Mouse (Mus musculus) common myeloid progenitor, adult 5-6 weeks (primary cell): ENCODE data around the gene Srd5a1. TPM values are rescaled to one million over a fixed set of nuclear protein-coding genes. Genes with fewer than 3 reads are reported as not detected.
"Not testable (repeated sequence)": the region's sequence is repeated elsewhere in the genome, so short reads cannot be mapped to it uniquely, and the experiment has no call there.

ENCODE experiments used
- ATAC-seq: replicated peaks from 2 replicates; pipeline ENCODE4 v1.8.0; 2016; ENCODE audit warnings: low read depth, mild to moderate bottlenecking, moderate TSS enrichment, inconsistent platforms; ENCODE audit not compliant: poor library complexity, severe bottlenecking
- total RNA-seq: library from RNA; stranded (forward); fragments of 200-1000, 187-1606 nt; gene quantifications from 2 replicates; pipeline ENCODE4 v1.2.3, GENCODE M21; 2017

Srd5a1 gene
- total RNA-seq, 1 experiment from 2014 or later, result 5.2 TPM

DNA sequence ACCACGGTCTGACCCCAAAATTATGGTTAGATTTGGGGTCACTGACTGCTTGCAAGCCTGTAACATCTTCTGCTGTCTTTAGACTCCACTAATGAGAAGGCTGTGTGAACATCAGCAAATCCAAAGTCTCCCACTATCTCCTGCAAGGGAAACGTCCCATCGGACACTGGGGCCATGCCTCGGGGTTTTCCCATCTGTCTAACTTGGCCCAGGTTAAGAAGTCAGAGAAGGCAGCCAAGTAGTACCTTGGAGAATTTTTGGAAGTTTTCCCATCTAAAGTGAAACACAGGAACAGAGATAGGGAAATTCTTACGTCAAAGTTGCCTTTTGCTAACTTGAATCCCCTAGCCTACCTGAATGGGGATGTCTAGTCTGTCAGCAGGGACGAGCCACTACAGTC, 27.7 kb downstream of the Srd5a1 start:
- no peak for ATAC-seq

DNA sequence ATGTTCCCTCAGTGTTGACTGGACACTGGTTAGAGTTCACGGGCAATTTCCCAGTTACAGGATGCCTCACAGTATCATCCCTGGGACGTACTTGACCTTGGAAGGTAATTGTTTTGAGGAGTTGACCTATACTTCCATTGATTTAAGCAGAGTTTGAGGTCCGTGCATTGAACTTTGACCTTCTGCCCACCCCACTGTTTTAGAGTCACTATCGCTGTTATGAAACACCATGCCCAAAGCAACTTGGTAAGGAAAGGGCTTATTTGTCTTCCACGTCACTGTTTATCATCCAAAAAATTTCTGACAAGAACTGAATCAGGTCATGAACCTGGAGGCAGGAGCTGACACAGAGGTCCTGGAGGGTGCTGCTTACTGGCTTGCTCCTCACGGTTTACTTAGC, 28.8 kb downstream of the Srd5a1 start:
- ATAC-seq, result no peak

DNA sequence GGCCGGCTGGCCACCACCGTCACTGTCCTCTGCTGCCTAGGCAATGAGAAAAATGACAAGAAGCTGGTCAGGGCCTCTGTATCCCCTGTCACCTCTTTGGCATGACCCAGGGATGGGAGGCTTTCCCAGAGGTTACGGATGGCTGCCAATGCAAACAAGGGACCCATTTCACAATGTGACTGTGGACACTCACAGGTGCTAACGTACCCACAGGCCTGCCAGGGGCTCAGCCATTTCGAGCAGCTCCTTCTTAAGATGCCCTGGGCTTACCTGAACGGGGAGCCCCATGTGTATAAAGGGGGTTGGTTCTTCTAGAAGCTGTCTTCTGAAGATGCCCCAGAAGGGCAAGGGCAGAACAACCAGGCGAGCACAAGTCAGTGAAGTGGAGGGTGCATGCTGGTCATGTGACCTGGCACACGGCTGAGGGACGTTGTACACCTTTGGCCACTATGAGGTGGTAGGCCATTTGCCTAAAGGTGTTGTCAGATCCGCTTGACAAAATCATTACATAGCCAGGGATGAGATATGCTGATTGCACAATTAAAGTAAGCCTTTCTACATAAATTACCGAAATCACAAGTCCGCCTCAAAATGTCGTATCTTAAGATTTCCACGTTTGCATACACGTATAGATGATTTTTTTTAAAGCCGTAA, 33.9 kb downstream of the Srd5a1 start:
- no peak for ATAC-seq

DNA sequence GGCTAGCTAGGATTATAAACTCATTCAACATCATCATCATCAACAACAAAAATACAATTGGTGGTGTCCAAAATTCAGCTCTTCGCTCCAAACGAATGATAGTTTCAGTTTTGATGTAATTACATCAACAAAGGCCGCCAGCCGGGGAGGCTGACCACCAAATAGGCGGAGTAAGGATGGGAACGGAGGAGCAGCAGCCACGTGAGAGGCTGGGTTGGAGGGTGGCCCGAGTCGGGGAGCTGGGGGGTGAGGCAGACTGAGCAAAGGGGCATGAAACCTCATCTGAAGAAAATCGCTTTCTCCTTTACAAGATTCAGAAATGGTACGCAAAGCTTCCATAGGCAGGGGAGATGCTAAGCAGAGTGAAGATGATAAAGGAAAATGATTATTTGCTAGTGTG, 34.6 kb downstream of the Srd5a1 start:
- ATAC-seq, result no peak

DNA sequence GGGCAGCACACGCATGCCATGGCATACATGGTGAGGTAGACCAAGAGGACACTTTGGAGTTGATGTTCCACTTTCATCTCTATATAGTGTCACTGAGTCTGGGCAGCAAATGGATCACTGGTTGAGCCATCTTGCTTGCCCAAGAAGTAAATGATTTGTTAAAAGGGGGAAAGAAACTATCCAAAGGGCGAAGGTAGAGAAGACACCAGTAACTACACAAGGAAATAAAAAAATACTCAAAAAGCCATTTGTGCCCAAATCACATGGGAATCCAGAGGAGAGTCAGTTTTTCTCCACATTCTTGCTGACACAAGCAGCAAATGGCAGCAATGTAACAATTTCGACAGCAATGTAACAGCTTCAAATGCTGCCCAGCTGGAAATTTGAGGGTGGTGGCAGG, 38.6 kb downstream of the Srd5a1 start:
- ATAC-seq, result no peak

DNA sequence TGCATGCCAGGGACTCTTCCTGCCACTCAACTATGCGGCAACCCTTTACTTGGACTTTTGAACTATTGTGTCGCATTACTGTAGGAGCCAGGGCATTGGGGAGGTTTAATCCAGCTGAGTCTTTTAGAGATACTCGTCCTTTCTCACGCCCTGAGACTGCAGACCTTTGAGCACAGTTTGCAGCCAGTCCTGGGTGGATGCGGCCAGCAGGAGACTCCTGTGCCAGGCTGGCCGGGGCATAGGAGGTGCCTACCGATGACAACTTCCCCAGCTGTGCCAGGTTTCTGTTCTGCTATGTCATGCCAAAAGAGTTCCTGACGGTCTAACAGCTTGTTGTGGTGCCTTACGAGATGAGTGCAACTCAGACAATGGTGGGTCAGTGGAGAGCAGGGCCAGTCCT, 42.0 kb downstream of the Srd5a1 start:
- 0 out of 2 replicates have a peak, but pooled peaks have one; percentile 25 for ATAC-seq

DNA sequence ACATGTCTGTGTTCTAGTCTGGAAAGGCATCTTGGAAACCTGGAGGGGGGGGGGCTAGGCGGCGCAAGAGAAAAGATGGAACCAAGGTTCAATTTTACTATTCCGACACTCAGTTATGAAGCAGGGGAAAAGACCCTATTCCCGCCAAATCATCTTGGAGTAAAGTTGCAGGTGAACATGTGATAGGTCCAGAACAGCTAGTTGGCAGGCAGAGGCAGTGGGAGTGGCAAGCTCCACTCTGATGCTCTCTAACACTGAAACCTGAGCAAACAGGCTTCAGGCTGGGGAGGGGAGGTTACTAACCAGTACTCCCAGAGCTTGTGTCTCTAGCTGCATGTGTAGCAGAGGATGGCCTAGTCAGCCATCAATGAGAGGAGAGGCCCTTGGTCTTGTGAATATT, 45.8 kb downstream of the Srd5a1 start:
- ATAC-seq, result not testable (repeated sequence)

DNA sequence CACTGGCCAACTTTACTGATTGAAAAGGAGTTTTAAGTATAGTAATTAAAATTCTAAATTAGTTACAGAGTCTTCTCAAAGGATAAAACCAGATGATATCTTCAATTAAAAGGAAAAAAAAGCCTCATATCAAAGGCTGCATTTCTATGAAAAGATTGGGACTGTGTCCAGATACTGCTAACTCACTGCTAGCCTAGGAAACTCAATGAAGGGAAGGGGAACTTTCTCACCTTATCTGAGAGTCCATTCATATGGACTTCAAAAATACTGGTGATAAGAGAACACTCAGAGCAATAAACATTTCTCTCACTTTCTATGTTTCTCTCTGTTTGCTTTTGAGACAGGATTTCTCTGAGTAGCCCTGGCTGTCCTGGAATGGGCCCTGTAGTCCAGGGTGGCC, 46.7 kb downstream of the Srd5a1 start:
- ATAC-seq, result no peak

DNA sequence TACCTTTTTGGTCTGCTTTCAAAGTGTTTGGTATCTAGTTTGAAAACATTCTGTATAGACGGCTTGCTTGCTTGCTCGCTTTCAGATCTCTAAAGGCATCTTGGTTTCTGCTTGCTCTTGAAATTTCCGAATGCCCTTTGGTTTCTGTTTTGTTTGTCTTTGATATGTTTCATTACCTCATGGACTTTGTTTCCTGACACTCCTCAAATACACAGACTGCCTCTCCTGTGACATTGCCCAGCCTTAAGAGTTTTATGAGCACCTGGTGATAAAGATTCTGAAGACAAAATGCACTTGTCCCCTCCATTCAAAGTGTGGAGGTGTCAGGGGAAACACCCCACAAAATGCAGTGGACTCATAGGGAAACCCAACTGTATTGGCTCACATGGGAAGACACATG, 47.3 kb downstream of the Srd5a1 start:
- no peak for ATAC-seq

DNA sequence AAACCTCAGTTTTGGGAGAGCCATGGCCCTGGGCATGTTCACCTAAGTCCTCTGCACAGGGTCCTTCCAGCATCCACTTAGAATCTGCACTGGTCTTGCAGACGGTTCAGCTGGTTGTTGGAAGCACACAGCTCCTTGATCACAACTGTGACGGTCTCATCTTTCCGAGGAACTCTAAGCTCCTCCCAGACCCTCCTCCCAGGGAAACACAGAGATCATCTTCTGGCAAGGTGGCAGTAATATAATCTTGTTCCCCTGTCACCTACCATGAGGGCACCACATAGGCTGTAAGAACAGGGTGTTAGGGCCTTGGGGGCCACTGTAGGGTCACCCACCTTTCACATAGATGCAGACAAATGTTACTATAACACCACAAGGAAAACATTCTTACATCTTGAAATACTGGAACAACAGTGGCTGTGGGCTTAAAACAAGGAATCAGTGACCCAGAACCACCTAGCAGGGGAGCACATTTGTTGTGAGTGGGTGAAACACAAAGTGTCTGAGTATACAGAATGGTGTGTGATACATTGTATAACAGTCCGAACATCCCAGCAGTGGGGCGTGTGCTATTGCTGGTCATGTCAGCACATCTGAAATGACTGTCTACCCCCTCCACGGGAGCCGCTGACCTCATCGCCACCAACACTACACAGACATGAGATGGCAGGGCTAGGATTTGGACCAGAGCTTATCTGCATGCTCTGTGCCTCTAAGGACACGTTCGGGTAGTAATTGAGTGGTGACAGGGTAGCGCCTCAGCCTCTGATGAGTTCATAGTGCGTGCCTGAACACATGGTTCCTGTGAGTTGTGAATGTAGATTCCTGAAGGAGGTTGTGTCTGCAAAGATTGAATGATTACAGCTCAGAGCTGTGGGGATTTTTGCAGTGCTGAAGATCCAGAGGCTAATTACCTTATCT, 48.3 kb downstream of the Srd5a1 start:
- no peak for ATAC-seq

DNA sequence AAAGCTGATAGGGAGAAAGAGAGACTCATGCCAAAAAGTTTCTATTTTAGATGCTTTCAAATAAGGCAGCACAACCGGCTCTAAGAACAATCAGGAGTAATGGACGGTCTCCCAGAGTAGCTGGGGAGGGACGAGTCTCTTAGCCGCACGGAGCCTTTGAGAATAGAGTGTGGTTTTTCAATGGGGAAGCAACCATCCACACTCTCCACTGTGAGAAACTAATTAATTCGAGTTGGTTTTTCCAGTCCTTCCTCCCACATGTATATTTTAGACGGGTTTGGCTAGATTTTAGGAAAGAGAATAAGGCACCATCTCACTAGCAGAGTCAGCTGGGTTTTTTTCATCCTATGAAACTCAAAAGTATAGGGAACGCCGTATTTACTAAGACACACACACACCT, 49.2 kb downstream of the Srd5a1 start:
- no peak for ATAC-seq

DNA sequence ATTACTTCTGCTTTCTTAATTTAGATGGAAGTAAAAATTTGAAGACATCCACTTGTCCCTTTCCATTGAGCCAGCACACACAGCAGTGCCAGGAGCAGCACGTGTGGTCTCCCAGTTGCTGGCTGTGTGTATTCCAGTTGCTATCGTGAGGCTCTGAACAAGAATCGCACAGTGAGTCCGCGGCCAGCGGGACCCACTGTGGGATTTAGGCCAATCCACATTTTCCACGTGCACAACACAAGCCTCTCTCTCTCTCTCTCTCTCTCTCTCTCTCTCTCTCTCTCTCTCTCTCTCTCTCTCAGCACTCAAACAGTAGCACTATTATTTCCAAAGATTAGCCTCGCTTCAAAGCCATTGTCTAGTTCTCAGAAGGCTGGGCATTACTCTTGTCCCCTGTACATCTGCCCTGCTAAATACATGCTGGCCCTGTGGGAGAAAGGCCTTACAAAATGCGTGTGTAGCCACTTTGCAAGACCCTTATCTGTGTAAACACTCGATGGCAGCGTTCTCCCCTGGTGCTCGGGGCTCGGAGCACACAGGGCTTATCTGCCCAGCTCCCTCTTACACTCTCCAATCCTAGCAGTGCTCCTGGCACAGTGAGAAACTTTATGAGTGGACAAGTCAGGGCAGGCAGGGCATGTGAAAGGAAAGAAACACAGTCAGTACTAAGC, 51.8 kb downstream of the Srd5a1 start:
- no peak for ATAC-seq

DNA sequence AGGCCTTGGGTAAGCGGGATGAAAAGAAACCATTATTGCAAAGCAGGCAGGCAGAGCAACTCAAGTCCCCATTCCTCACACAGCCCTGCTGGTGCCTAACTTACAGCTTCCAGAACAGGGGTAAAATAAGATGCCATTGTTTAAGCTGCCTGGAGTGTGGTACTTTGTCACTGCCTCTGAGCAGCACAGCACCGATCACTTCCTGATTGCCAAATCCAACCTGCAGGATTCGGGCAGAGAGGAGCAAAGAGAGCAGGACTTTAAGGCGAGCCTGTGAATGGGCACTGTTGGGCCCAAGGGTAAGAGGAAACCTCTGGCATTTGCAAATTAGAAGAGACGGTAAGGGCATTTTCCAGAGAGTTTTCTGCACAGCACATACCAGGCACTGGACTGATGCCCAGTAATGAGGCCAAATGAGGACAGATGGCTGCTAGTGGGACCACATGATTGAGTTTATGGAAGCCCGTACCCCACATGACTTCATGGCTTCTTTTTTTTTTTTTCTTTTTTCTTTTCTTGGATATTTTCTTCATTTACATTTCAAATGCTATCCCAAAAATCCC, 53.1 kb downstream of the Srd5a1 start:
- no peak for ATAC-seq

DNA sequence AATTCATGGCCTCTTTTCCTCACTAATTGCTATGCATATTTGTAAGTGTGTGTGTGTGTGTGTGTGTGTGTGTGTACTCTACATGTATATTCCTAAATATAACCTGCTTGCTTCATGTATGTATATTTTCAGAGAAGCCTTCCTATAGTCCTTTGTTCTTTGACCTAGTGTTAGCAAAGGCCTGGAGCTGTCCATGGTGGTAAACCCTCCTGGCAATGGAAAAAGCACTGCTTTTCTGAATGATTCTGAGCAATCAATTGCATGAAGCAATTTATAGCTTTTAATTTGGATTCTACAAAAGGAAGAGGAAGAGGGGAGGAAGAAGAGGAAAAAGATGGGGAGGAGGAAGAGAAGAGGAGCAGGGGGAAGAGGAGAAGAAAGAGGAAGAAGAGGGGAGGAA, 54.5 kb downstream of the Srd5a1 start:
- no peak for ATAC-seq

DNA sequence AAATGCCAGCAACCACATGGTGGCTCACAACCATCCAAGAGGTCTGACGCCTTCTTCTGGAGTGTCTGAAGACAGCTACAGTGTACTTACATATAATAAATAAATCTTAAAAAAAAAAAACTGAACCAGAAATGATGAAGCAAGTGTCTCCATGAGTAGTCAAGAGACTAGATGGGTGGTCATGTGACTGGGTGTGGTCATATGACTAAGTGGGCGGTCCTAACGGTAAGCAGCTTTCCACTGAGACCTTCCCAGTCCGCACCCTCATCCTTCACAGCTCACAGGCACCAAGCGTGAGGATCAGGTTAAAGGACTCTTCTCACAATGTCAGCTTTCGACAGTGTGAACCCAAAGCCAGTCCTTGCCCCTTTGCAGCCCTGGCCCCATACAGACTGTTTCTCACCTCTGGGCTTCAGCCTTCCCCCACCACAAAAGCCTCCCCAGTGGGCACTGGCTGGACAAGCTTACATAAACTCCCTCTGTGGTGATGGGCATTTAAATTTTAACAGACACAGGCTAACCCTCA, 55.2 kb downstream of the Srd5a1 start:
- no peak for ATAC-seq

DNA sequence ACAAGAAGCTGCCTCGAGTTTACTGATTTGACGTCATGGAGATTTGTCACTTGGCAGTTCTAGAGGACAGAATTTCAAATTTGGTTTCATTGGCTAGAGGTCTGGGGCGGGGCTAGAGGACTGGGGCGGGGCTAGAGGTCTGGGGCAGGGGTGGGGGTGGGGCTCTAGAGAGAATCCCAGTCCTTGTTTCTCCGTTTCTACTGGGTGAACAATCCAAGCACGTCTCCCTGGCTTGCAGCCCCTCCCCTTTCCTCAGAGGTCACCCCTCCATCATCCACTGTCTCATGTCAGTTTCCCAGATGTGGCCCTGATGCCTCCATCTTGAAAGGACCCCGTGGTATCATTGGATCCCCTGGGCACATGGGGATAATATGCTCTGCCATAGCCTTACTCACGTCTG, 56.2 kb downstream of the Srd5a1 start:
- ATAC-seq, result no peak

DNA sequence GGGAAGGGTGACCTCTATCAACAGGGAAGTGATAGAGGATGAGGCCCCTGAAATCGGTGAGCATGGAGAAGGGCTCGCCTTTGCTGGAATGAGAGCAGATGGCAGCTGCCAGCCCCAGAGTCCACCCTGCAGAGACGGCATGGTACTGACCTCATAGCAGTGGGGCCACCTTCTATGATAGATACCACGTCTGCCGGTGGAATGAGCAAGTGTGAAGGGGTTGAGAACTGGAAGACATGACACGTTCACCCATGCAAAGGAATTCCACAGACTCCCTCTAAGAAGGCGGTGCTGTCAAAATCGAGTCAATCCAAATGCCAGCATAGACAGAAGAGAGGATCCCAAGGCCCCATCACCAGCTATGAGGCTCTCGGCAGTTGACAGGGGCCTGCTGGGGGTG, 57.0 kb downstream of the Srd5a1 start:
- ATAC-seq, result no peak

DNA sequence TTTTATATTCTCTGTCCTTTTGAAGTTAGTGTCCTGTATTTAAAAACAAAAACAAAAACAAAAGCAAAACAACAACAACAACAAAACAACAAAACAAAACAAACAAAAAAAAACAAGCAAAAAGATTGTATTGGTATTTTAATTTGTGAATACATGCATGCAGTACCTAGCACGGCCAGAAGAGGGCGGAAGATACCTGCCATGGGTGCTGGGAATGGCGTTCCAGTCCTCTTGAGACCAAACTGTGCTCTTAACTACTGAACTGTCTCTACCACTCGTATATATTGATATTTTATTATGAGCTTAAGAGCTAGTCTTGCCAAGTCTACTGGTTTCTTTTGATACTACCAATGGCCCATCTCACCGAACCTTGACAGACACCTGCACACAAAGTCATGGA, 58.2 kb downstream of the Srd5a1 start:
- ATAC-seq, result peak; percentile 89

DNA sequence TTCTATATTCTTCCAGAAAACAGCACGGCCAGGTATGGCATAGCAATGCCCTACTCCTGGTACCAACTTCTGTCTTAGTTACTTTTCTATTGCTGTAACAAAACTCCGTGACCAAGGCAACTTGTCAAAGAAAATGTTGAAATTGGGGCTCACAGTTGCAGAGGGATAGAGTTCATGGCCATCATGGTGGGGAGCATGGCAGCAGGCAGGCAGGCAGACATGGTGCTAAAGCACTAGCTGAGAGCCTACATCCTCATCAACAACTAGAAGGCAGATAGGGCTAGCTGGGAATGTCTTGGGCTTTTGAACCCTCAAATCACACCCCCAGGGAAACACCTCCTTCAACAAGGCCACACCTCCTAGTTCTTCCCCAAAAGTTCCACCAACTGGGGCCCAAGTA, 60.4 kb downstream of the Srd5a1 start:
- ATAC-seq, result no peak

DNA sequence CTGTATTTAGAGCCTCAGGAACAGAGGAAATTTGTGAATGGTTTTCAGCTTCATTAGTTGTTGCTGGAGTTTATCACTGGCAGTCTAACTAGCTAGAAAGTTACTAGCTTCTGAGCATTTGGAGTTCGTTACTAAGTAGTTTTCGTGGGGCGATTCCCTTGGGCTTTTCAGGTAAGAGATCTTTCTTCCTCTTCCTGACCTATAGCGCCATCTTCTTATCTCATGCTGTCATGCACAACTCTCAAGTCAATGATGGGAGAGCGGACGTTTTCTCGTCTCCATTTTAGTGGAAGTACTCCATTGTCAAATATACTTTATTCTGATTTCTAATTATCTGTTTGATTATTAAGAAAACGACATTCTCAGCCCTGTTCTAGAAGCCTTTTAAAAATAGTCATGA, 61.3 kb downstream of the Srd5a1 start:
- no peak for ATAC-seq
